Mouse (Mus musculus): ENCODE measurements around the gene Cdhr2.

- TF ChIP-seq CEBPB (IDR thresholded peaks at IDR 0.05; ENCODE audit: low read depth) = no peak
- no peak for TF ChIP-seq CTCF (IDR thresholded peaks at IDR 0.05; ENCODE audit: control insufficient read depth, insufficient read depth, insufficient read length)
- TF ChIP-seq MYOD1 (IDR thresholded peaks at IDR 0.05; ENCODE audit: control insufficient read depth, insufficient read length, low read depth) = no peak
- TF ChIP-seq MYOG (IDR thresholded peaks at IDR 0.05; ENCODE audit: control insufficient read depth, extremely low read depth, insufficient read length) = no peak
These were observed 51.4 kb downstream of the Cdhr2 start for GRCm38 (mm10) chr13:54752656-54753055.
